Mouse (Mus musculus) thymus, adult 2 months (tissue): ENCODE measurements around the gene Arhgef33. TPM values are rescaled to one million over a fixed set of nuclear protein-coding genes. Genes with fewer than 3 reads are reported as not detected.
"Not testable (repeated sequence)": the region's sequence is repeated elsewhere in the genome, so short reads cannot be mapped to it uniquely, and the experiment has no call there.

Source experiments
- DNase-seq: peaks from one replicate; pipeline ENCODE4 v3.0.0; 2021
- H3K27ac ChIP-seq: fragments of 200-500 bp; 2 replicates; pipeline ENCODE4 v1.5.1; 2012; ENCODE audit warnings: low read length, control low read depth; ENCODE audit not compliant: control insufficient read depth, insufficient read depth
- H3K27me3 ChIP-seq: fragments of 200-500 bp; 2 replicates; pipeline ENCODE4 v1.6.1; 2012; ENCODE audit warnings: mild to moderate bottlenecking, low read length, moderate library complexity, mixed read lengths; ENCODE audit not compliant: control insufficient read depth, insufficient read depth
- H3K36me3 ChIP-seq: fragments of 200-500 bp; 2 replicates; pipeline ENCODE4 v1.6.1; 2012; ENCODE audit warnings: mild to moderate bottlenecking, low read length, moderate library complexity; ENCODE audit not compliant: control insufficient read depth, insufficient read depth
- H3K4me1 ChIP-seq: fragments of 200-500 bp; replicated peaks from 2 replicates; pipeline ENCODE4 v1.6.1; 2012; ENCODE audit warnings: low read length; ENCODE audit not compliant: control insufficient read depth, insufficient read depth
- H3K4me3 ChIP-seq: fragments of 200-500 bp; 2 replicates; pipeline ENCODE4 v1.5.1; 2012; ENCODE audit warnings: mild to moderate bottlenecking, low read length, control low read depth, moderate library complexity; ENCODE audit not compliant: control insufficient read depth, insufficient read depth
- CTCF ChIP-seq: fragments of 200-500 bp; IDR thresholded peaks from 2 replicates; pipeline ENCODE4 v1.5.1; 2012; ENCODE audit warnings: mild to moderate bottlenecking, control low read depth, low read length, moderate library complexity, borderline replicate concordance; ENCODE audit not compliant: control insufficient read depth, poor library complexity, insufficient read depth; ENCODE audit errors: extremely low read depth
- POLR2A ChIP-seq: fragments of 200-500 bp; IDR thresholded peaks from 2 replicates; pipeline ENCODE4 v1.6.1; 2012; ENCODE audit warnings: mild to moderate bottlenecking, low read length, control low read depth, moderate library complexity; ENCODE audit not compliant: control insufficient read depth, poor library complexity, insufficient read depth; ENCODE audit errors: extremely low read depth
- WGBS: fragments of 180-500 bp; shearing (Covaris S2); methylation state at CpG from one replicate; pipeline ENCODE4 v1.1.7; 2018; 5-methylcytosine and 5-hydroxymethylcytosine counted together
- polyA plus RNA-seq: library from polyadenylated mRNA; depleted of rRNA; stranded (reverse); fragments of >200 nt; gene quantifications from 2 replicates; pipeline ENCODE4 v1.2.3, GENCODE M21; 2012

Arhgef33 gene
- polyA plus RNA-seq, 1 experiment, result 0.12 TPM

GRCm38 (mm10) chr17:80368606-80369005, 61.4 kb downstream of the Arhgef33 start:
- no peak for TF ChIP-seq CTCF
- no peak for TF ChIP-seq POLR2A
- Histone ChIP-seq H3K27ac (no peak overlapping the region), H3K4me1 (peaks cover 3% of the 10 kb centered on the region; the same call in 1 of the 2 replicates), H3K27me3 (no peaks in the 10 kb centered on the region), H3K4me3 (no peak overlapping the region), H3K36me3 (no peaks in the 10 kb centered on the region)
- WGBS, result 91% methylated on average over 9 of the region's 9 CpGs
- no peak for DNase-seq

- H3K36me3 ChIP-seq, result no peaks in the 10 kb centered on the region
- H3K4me3 ChIP-seq, result peak within 1 kb of the TSS; percentile 87
- peak; percentile 86 for DNase-seq
- 4% methylated on average over 102 of the region's 102 CpGs for WGBS
- no peak within 1 kb of the TSS for H3K27ac ChIP-seq
- H3K27me3 ChIP-seq, result no peaks in the 10 kb centered on the region
- H3K4me1 ChIP-seq, result peaks cover 7% of the 10 kb centered on the region
- TF ChIP-seq CTCF, result no peak
- peak; percentile 66 for TF ChIP-seq POLR2A
Measured at GRCm38 (mm10) chr17:80372989-80373725, 66.0 kb downstream of the Arhgef33 start, which contains the start of gene Gm10190. Gene Gm10190, minus strand, starts transcription at chr17:80373541.

- no peak for TF ChIP-seq CTCF
- no peak for TF ChIP-seq POLR2A
- Histone ChIP-seq H3K36me3 (no peaks in the 10 kb centered on the region), H3K27ac (no peak overlapping the region), H3K27me3 (no peaks in the 10 kb centered on the region), H3K4me1 (peaks cover 7% of the 10 kb centered on the region), H3K4me3 (peak overlapping the region; percentile 54)
- DNase-seq, result no peak
- WGBS, result 25% methylated on average over 29 of the region's 29 CpGs
Measured at GRCm38 (mm10) chr17:80373726-80374096, 66.5 kb downstream of the Arhgef33 start.

DNA sequence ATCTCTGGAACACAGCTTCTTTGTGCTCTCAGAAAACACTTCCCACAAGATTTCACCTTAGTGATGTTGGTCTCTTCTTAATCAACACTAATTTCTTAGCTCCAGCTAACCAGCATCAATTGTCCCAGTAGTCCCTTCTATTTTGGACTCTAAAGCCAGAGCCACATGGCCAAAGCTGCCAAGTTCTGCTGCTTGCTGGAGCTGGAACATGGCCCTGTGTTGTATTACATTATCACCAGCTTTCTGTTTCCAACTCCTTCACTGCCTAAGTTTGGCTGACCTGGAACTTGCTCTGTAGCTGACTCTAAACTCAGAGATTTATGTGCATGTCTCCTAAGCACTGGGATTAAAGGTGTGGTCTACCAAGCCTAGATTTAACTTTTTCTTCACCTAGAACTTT, 71.2 kb downstream of the Arhgef33 start:
- H3K36me3 ChIP-seq, H3K4me3 ChIP-seq, H3K27ac ChIP-seq, DNase-seq, H3K27me3 ChIP-seq, H3K4me1 ChIP-seq: not testable (repeated sequence)

GRCm38 (mm10) chr17:80385671-80386070, 78.5 kb downstream of the Arhgef33 start:
- H3K4me3 ChIP-seq, result no peak overlapping the region
- TF ChIP-seq POLR2A, result no peak
- TF ChIP-seq CTCF, result no peak
- WGBS, result 54% methylated on average over 1 of the region's 1 CpGs
- no peaks in the 10 kb centered on the region for H3K36me3 ChIP-seq
- no peak for DNase-seq
- no peaks in the 10 kb centered on the region for H3K4me1 ChIP-seq
- H3K27me3 ChIP-seq, result no peaks in the 10 kb centered on the region
- no peak overlapping the region for H3K27ac ChIP-seq

DNA sequence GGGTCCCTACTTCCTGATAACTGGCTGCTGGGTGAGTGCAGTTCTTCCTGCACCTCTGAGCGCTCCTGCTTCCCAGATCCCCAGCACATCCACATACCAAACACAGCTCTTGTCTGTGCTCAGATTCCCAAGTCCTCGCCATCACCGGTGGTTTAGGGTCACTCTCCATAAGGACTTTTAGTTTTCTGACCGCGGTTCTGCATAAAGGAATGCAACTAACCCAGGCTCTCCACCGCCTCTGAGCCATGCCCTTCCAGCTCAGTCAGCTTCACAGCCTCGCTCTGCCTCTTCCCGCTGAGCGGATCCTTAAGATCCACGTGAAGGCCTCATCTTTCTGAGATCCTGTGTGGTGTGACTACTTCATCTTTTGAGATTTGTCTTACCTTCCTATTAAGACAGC, 82.8 kb downstream of the Arhgef33 start:
- H3K27me3 ChIP-seq, result no peaks in the 10 kb centered on the region
- no peak for TF ChIP-seq POLR2A
- H3K36me3 ChIP-seq, result no peaks in the 10 kb centered on the region
- DNase-seq, result no peak
- H3K4me3 ChIP-seq, result no peak overlapping the region
- H3K27ac ChIP-seq, result no peak overlapping the region
- WGBS, result 88% methylated on average over 10 of the region's 10 CpGs
- H3K4me1 ChIP-seq, result peaks cover 3% of the 10 kb centered on the region; the same call in 1 of the 2 replicates

- peak; percentile 70 for DNase-seq
- TF ChIP-seq CTCF (peak; percentile 71), POLR2A (no peak)
Measured at GRCm38 (mm10) chr17:80391423-80392403, 84.5 kb downstream of the Arhgef33 start.

More at GRCm38 (mm10) chr17:80391423-80392403, 84.5 kb downstream of the Arhgef33 start:
- Histone ChIP-seq H3K4me3 (0 out of 2 replicates have a peak overlapping the region, but pooled peaks have one; percentile 4), H3K27me3 (no peaks in the 10 kb centered on the region), H3K27ac (no peak overlapping the region), H3K36me3 (no peaks in the 10 kb centered on the region), H3K4me1 (peaks cover 3% of the 10 kb centered on the region; the same call in 1 of the 2 replicates)
- 13% methylated on average over 17 of the region's 17 CpGs for WGBS
